Mouse (Mus musculus): ENCODE data around the gene Necap2. TPM values are rescaled to one million over a fixed set of nuclear protein-coding genes. Genes with fewer than 3 reads are reported as not detected.
A peak's percentile ranks its signal among the peaks of the same experiment; 100 is the strongest.

The Necap2 gene
- polyA plus RNA-seq, 1 experiment: 105 TPM

- Histone ChIP-seq H3K4me1 (replicated peaks; ENCODE audit: control insufficient read depth, insufficient read depth, low read length) (peaks cover 13% of the 10 kb centered on the region), H3K27me3 (ENCODE audit: control insufficient read depth, insufficient read depth, low read length) (no peaks in the 10 kb centered on the region), H3K27ac (ENCODE audit: control insufficient read depth, insufficient read depth, low read length) (no peak overlapping the region), H3K4me3 (ENCODE audit: control insufficient read depth, insufficient read depth, low read length) (no peak overlapping the region), H3K36me3 (ENCODE audit: control insufficient read depth, insufficient read depth, low read length) (peaks cover 2% of the 10 kb centered on the region; the same call in 1 of the 2 replicates)
- no peak for DNase-seq
- TF ChIP-seq POLR2A (IDR thresholded peaks at IDR 0.05; ENCODE audit: control insufficient read depth, extremely low read depth, insufficient read depth, low read length, poor library complexity) (no peak), CTCF (IDR thresholded peaks at IDR 0.05; ENCODE audit: borderline replicate concordance, control insufficient read depth, extremely low read depth, insufficient read depth, low read length, poor library complexity) (no peak)
- WGBS: 80% methylated on average over 18 of the region's 18 CpGs
Measured at GRCm38 (mm10) chr4:141078510-141079137, 467 bp upstream of the Necap2 start.

- H3K4me3 ChIP-seq (ENCODE audit: control insufficient read depth, insufficient read depth, low read length): peak overlapping the region; percentile 94
- H3K4me1 ChIP-seq (replicated peaks; ENCODE audit: control insufficient read depth, insufficient read depth, low read length): peaks cover 13% of the 10 kb centered on the region
- H3K27ac ChIP-seq (ENCODE audit: control insufficient read depth, insufficient read depth, low read length): no peak overlapping the region
- no peak for TF ChIP-seq CTCF (IDR thresholded peaks at IDR 0.05; ENCODE audit: borderline replicate concordance, control insufficient read depth, extremely low read depth, insufficient read depth, low read length, poor library complexity)
- TF ChIP-seq POLR2A (IDR thresholded peaks at IDR 0.05; ENCODE audit: control insufficient read depth, extremely low read depth, insufficient read depth, low read length, poor library complexity): no peak
- H3K36me3 ChIP-seq (ENCODE audit: control insufficient read depth, insufficient read depth, low read length): peaks cover 12% of the 10 kb centered on the region; the same call in 1 of the 2 replicates
- WGBS: 18% methylated on average over 17 of the region's 17 CpGs
- no peak for DNase-seq
- H3K27me3 ChIP-seq (ENCODE audit: control insufficient read depth, insufficient read depth, low read length): no peaks in the 10 kb centered on the region
Measured at GRCm38 (mm10) chr4:141076761-141077506, 1.2 kb downstream of the Necap2 start.

- Histone ChIP-seq H3K27me3 (ENCODE audit: control insufficient read depth, insufficient read depth, low read length) (no peaks in the 10 kb centered on the region), H3K27ac (ENCODE audit: control insufficient read depth, insufficient read depth, low read length) (no peak overlapping the region), H3K4me1 (replicated peaks; ENCODE audit: control insufficient read depth, insufficient read depth, low read length) (peaks cover 13% of the 10 kb centered on the region), H3K36me3 (ENCODE audit: control insufficient read depth, insufficient read depth, low read length) (peaks cover 26% of the 10 kb centered on the region), H3K4me3 (ENCODE audit: control insufficient read depth, insufficient read depth, low read length) (no peak overlapping the region)
- DNase-seq: no peak
- TF ChIP-seq POLR2A (IDR thresholded peaks at IDR 0.05; ENCODE audit: control insufficient read depth, extremely low read depth, insufficient read depth, low read length, poor library complexity): no peak
- no peak for TF ChIP-seq CTCF (IDR thresholded peaks at IDR 0.05; ENCODE audit: borderline replicate concordance, control insufficient read depth, extremely low read depth, insufficient read depth, low read length, poor library complexity)
- 98% methylated on average over 4 of the region's 4 CpGs for WGBS
Measured at GRCm38 (mm10) chr4:141074109-141074508, 4.0 kb downstream of the Necap2 start.

- 98% methylated on average over 9 of the region's 9 CpGs for WGBS
- DNase-seq: no peak
- H3K4me1 ChIP-seq (replicated peaks; ENCODE audit: control insufficient read depth, insufficient read depth, low read length): peaks cover 13% of the 10 kb centered on the region
- no peak overlapping the region for H3K4me3 ChIP-seq (ENCODE audit: control insufficient read depth, insufficient read depth, low read length)
- no peaks in the 10 kb centered on the region for H3K27me3 ChIP-seq (ENCODE audit: control insufficient read depth, insufficient read depth, low read length)
- TF ChIP-seq CTCF (IDR thresholded peaks at IDR 0.05; ENCODE audit: borderline replicate concordance, control insufficient read depth, extremely low read depth, insufficient read depth, low read length, poor library complexity) (no peak), POLR2A (IDR thresholded peaks at IDR 0.05; ENCODE audit: control insufficient read depth, extremely low read depth, insufficient read depth, low read length, poor library complexity) (no peak)
- H3K27ac ChIP-seq (ENCODE audit: control insufficient read depth, insufficient read depth, low read length): no peak overlapping the region
- H3K36me3 ChIP-seq (ENCODE audit: control insufficient read depth, insufficient read depth, low read length): peaks cover 30% of the 10 kb centered on the region
Measured at GRCm38 (mm10) chr4:141073661-141074060, 4.5 kb downstream of the Necap2 start.

GRCm38 (mm10) chr4:141072502-141072901 is 5.7 kb downstream of the Necap2 start:
- DNase-seq: no peak
- TF ChIP-seq CTCF (IDR thresholded peaks at IDR 0.05; ENCODE audit: borderline replicate concordance, control insufficient read depth, extremely low read depth, insufficient read depth, low read length, poor library complexity) (no peak), POLR2A (IDR thresholded peaks at IDR 0.05; ENCODE audit: control insufficient read depth, extremely low read depth, insufficient read depth, low read length, poor library complexity) (no peak)
- Histone ChIP-seq H3K36me3 (ENCODE audit: control insufficient read depth, insufficient read depth, low read length) (peaks cover 42% of the 10 kb centered on the region), H3K27ac (ENCODE audit: control insufficient read depth, insufficient read depth, low read length) (no peak overlapping the region), H3K4me3 (ENCODE audit: control insufficient read depth, insufficient read depth, low read length) (no peak overlapping the region), H3K27me3 (ENCODE audit: control insufficient read depth, insufficient read depth, low read length) (no peaks in the 10 kb centered on the region), H3K4me1 (replicated peaks; ENCODE audit: control insufficient read depth, insufficient read depth, low read length) (peaks cover 13% of the 10 kb centered on the region)
- WGBS: 97% methylated on average over 11 of the region's 11 CpGs

- DNase-seq: peak; percentile 57
Measured at GRCm38 (mm10) chr4:141069731-141070130, 8.4 kb downstream of the Necap2 start.

More at GRCm38 (mm10) chr4:141069731-141070130, 8.4 kb downstream of the Necap2 start:
- 68% methylated on average over 4 of the region's 4 CpGs for WGBS
- H3K4me1 ChIP-seq (replicated peaks; ENCODE audit: control insufficient read depth, insufficient read depth, low read length): no peaks in the 10 kb centered on the region
- peaks cover 53% of the 10 kb centered on the region for H3K36me3 ChIP-seq (ENCODE audit: control insufficient read depth, insufficient read depth, low read length)
- H3K27ac ChIP-seq (ENCODE audit: control insufficient read depth, insufficient read depth, low read length): no peak overlapping the region
- H3K4me3 ChIP-seq (ENCODE audit: control insufficient read depth, insufficient read depth, low read length): no peak overlapping the region
- no peaks in the 10 kb centered on the region for H3K27me3 ChIP-seq (ENCODE audit: control insufficient read depth, insufficient read depth, low read length)
- TF ChIP-seq POLR2A (IDR thresholded peaks at IDR 0.05; ENCODE audit: control insufficient read depth, extremely low read depth, insufficient read depth, low read length, poor library complexity): no peak
- TF ChIP-seq CTCF (IDR thresholded peaks at IDR 0.05; ENCODE audit: borderline replicate concordance, control insufficient read depth, extremely low read depth, insufficient read depth, low read length, poor library complexity): peak; percentile 68; the same call in 1 of the 2 replicates
